Mouse (Mus musculus) thymus, postnatal 36 days (tissue): ENCODE measurements around the gene Cdh22.

ENCODE experiments used
- DNase-seq, 2 experiments: peaks; one replicate each; pipeline ENCODE4 v3.0.0; 2022; ENCODE audit warnings: mixed read lengths in 2 of 2

Cdh22 gene

DNA sequence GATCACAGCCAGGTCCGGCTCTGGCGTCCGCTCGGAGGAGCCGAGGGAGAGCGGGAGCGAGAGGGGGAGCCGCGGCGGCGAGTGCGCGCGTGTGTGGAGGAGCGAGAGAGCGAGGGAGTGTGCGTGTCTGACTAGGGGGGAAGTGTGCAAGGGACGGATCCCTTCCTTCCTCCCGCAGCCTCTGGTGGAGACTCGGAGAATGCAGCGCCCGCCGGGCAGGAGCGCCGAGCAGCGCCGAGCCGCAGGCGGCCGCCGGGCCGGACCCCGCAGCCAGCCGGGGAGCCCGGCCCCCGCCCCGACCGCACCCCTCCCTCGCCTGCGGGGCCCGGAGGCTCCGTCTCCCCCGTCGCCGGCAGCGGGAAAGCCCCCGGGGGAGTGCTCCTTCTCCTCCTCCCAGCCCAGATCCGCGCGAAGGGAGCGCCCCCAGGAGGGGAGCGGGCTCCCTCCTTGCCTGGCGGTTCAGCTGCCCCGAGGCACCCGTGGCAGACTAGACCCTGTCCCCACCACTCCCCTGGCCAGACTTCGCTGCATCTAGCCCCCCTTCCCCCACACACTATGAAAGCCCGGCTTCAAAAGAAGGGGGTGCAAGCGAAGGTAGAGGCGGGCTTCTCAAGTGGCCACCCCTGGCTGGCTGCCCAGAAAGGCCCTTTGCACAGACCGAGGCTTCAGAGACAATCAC, at the start of gene Cdh22:
Gene Cdh22 (minus strand): TSS at position 241 of the 679 bp plus-strand sequence.
- DNase-seq = peak in 1 of 2 experiments; percentile 16

DNA sequence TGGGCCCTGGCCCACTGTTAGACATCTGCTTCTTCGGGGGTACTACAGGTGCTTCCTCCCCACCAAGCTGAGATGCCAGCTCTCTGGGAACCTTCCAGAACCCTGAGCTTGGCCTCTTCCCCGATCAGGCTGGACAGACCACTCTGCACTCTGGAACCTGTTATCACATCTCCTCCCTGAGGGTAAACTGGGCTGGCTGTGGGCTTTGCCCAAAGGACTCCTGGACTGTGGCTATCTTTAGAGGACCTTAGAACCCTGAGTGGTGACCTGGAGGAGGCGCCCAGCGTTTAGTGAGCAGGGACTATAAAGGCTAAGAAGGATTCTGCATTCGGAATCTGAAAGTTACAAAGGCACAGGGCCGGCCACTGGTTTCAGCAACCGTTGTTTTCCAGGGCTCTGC, 49.7 kb upstream of the Cdh22 start:
- DNase-seq = no peak

DNA sequence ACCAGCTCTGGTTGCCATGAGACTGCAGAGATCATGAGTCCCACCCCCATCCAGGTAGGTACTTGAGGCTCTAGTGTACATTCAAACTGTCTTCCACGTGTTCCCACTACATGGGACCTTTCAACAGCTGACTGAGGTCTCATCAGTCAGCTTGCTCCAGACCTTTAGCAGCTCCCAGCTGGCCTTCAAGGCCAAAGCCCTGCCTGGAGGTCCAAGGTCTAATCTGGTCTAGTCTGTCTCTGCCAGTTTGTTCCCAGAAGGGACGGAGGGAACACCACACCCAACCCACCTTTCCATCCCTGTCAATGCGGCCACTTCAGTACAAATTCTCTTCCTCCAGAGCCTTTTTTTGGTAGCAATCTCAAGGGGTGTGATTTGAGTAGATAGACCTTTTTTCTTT, 49.0 kb upstream of the Cdh22 start:
- DNase-seq = no peak

DNA sequence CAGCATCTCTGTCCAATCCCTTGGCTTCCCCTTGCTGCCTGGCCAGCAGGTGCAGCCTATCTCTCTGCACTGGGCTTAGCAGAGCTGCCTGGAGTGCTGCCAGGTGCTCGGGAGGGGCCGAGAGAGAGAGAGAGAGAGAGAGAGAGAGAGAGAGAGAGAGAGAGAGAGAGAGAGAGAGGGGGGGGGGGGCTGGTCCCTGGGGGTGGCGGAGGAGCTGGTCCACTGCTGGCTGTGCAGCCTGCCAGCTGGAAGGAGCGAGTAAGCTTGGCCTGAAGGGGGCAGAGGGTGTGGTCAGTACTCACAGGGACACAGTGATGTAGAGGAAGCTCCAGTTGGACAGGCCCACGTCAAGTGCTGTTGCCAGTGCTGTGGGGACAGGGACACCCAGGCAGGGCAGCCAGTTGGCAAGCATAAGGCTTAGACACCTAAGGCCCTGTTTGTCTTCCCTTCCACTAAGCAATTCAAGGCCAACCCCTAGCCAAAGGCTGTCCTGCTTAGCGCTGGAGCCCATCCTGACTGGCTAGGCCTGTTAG, 47.2 kb upstream of the Cdh22 start:
- no peak for DNase-seq

DNA sequence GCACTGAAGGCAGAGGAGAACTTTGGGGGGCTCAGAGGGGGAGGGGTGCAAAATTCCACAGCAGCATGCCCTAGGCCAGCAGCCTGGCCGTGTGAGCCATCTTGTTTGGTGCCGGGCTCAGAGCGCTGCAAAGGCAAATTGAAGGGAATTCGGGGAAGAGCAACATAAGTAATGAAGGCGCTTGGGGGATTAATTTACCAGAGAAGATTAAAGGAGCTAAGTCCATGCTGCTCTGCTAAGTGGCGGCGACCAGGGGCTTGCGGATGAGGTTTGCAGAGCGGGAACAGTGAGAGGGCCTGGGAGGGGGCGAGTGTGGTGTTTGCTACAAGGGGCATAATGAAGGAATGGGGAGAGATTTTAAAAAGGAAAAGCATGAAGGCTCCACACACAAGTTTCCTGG, 44.7 kb upstream of the Cdh22 start:
- no peak for DNase-seq

DNA sequence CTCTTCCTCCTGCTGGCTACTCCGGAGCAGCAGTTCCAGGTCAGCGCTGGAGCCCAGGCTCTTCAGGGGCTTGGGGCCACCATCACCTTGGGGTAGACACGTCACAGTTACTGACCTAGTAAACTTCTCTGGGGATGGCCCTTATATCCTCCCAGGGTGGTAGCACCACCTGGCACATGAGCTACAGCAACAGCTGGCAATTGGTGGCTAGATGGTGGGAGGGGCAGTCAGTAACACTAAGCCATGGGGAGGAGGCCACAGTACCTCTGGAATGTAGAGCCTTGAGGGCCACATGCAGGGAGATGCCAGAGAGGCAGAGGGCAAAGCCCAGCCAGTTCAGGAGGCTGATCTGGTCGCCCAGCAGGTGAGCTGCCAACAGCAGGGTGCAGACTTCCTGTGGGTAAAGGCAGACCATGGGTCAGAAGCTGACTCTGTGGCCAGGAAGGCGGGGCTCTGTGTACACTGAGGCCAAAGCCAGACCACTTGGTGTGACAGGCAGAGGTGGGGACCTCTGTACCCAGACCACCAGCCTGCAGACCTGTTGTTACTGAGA, 42.6 kb upstream of the Cdh22 start:
- DNase-seq = no peak

DNA sequence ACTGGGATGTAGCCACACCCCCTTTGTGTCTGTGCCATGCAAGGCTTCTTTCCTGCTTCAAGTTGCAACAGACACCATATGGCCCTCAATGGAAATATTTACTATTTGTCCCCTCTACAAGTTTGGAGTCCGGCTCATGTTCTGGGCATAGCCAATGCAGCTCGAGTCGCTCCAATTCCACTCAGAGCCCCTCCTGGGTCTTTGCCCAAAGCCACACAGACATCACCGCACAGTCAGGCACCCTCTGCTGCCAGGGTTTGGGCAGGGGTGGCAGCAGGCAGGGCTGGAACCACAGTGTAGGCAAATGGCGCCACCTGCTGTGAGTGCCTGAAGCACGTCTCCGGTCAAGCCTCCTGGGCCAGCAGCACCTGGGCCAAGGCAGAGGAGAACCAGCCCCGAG, 41.2 kb upstream of the Cdh22 start:
- DNase-seq = peak; percentile 60 to 62

DNA sequence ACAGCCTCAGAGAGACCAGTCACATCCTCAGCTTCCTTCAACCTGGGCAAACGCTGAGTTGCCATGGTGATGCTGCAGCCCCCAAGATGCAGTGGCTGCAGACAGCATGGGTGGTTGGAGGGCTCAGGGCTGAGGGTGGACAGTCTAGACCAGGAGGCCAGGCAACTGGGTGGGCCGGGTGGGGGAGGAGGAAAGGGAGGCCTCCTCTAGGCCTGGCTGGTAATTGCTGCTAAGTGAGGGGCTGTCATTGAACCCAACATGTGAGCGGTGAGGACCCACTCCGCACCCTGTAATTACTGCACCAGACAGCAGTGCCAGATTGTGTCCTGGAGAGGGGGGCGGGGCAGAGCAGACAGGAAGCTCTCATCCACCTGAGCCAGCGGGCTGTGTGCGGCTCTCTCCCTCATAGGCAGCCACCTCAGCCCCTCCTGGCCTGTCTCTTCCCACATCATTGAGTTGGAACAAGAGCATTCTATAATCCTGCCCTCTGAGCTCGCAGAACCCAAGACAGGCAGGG, 40.5 kb upstream of the Cdh22 start:
- no peak for DNase-seq

DNA sequence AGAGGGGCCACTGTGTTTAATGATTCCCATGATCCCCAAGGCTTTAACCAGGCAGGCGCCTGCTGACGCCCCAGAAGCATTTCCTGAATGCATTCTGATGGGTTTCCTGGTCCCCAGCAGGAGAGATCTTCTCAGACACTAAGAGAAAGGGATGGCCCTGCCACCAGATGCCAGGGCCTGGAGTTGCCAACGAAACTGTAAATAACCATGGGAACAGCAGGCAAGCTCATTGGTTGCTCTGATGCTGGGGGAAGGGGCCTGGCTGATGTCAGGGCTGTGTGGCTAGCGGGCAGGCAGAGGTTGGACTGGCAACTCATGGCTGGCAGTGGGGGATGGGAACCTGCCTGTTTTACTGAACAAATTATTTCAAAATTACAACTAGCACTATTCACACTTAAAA, 38.9 kb upstream of the Cdh22 start:
- no peak for DNase-seq

DNA sequence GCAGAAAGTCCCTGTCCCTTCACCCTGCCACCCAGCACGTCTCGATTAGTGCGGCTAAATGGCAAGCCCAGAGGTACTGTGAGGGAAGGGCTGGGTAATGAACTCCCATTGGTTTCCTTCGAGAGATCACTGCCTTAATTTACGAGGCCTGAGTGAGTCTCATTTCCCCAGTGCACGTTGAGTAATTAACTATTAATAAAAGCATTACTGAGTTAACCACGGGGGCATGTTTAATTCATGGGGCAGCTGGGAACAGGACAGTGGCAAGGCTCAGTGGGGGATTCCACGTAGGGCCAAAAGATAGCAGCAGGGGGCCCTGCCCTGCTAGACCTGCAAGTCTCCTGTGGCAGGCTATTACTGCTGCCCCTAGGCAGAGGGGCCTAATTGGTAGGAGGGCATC, 36.7 kb upstream of the Cdh22 start:
- no peak for DNase-seq

DNA sequence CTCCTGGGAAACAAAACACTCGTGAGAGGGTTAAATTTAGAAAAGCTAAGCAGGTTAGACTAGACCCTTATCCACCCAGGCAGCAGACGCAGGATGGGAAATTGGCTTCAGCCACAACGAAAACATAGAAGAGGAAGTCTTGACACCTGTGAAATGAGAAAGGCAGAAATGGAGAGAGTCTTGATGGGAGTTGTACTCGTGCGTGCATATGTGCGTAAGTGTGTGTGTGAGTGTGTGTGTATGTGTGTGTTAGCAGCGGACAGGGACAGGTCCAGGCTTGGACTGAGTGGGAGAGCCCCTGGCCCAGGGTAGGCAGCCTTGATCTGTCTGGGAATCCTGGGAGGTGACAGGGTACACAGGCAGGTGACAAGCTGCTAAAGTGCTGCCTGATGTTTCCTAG, 36.2 kb upstream of the Cdh22 start:
- no peak for DNase-seq

DNA sequence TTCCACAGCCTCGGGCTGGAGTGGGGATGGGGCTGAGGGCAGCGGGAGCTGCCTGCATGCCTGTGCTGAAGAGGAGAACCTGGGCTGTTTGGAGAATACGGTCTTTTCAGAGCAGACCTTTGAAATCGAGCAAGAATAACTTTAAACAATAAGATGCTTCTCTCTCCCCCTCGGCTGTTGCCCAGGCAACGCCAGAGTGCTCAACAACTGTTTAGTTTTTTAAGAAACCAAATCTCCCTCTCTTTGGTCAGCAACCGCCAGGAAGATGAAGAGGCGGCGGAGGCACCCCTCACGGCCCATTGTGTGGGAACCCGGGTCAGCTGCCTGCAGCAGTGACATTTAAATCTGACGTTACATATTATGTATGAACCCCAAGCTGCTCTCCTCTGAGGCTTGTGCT, 32.1 kb upstream of the Cdh22 start:
- DNase-seq = no peak

DNA sequence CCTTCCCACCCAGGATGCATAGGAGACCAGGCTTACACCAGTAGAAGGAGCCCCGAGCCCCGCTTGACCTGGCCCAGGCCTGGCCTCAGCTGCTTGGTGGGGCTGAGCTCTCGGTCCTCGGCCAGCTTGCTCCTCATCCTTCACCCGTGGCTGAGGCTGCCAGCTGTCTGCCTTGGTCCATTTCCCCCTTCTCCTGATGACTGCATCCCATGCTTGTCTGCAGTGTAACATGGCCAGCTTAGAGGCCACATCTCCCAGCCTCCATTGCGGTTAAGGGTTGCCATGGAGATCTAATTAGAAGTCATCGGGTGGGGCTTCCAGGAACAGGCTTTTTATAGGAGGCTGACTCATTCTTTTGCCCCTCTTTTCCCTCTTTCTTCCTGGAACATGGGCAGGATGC, 29.2 kb upstream of the Cdh22 start:
- DNase-seq = no peak

DNA sequence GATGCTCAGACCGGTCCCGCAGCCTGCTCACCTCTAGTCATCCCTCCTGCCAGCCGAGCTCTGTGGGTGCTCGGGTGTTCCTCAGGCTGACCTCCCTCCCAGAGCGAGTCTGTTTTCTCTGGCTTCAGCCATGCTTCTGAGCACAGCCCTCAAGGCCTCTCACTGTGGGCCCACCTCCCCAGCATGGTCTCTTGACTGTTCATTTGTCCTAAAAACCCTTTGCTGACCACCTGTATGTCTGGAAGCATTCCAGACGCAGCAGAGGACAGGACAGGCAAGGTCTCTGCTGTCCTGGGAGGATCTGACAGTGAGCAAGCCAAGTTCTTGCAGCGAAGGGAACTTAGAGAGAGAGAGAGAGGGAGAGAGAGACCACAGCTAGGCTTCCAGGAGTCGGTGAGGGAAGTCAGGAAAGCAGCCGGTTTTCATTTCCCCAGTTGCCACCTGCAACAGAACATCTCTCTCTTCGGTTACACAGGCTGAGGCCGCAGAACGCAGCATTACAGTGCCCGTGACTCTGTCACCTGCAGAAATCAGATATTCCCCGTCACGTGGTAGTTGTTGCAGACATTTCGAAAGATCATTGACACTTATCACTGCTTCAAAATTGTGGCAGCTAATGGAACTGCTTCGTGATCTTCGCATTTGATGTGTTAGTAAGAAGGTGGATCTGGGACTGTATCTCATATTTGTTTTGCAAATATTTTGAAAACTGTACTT, 27.8 kb upstream of the Cdh22 start:
- DNase-seq = no peak

DNA sequence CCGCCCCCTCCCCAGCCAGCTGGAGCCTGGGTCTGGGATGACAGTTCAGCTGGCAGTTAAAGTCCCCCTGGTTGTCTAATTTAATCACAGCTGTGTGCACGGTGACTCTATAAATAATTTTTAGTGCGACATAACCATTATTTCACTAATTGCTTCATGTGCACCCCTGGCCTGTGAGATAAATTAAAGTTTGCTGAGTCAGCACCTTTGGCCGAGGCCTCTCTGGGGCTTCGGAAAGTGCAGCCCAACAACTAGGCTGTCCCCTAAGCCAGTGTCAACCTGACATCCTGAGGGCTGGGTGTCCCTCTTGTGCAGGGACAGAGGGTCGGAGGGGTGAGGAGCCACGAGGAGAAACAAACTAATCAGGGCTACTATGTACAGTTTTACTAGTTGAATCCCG, 25.2 kb upstream of the Cdh22 start:
- no peak for DNase-seq

DNA sequence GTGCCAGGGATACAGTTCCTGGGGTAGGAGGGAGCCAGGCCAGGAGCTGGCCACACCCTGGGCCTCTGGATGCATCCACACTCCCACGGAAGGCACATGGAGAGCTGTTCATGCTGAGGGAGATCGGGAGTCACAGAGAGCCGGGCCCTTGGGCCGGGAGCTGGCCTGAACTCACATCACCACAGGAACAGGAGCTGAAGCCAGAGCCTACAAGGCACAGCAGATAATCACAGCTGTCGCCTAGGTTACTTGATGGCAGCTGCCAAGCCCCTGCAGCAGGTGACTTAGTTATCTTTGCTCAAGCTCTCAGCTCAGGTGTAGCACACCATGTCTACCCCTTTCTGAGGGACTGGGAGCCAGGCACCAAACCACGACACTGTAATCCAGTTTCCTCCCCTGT, 23.7 kb upstream of the Cdh22 start:
- DNase-seq = no peak

DNA sequence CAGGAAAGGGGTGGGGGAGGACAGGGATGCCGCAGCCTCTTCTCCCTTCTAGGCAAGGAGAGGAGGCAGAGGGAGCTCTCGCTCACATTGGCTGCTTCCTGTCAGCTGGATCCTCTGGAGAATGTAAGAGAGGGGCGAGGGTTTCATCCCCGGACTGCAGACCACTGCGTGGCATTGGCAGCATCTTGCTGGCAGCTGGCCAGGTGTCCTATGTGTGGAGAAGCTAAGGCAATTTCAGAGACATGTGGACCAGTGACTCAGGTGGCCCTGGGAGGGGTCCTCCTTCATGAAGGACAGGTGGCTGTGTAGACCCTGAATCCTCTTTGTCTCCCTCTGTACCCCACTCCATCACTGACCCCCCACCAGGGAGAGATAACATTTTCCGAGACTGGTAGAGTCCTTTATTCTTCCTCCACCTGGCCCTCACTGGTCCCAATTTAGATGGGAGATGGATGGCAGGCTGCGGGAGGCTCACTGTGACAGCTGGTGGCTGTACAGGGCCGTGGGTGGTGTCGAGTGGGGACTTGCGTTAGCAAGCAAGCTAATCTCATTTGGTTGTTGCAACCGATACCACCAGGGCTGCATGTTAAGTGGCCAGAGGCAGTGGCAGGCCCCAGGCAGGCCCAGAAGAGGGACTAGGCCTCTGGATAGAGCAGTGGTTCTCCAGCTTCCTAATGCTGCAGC, 22.6 kb upstream of the Cdh22 start:
- no peak for DNase-seq

DNA sequence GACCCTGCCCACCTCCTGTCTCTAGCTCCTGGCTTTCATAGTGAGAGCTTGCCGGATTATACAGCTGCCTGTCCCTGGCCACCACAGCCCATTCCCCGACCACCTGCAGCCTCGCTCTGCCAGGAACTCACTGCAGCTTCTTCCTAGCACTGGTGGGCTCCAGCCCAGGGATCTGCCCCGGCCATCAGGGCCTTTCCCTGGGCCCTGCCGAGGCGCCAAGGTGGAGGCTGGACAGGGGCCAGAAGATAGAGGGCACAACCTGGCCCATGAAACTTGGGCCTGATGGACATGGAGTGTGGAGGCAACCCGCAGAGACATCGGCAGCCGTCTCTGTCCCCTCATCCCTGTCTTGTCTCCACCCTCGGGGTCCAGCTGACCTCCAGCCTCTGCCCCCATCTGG, 21.6 kb upstream of the Cdh22 start:
- no peak for DNase-seq

DNA sequence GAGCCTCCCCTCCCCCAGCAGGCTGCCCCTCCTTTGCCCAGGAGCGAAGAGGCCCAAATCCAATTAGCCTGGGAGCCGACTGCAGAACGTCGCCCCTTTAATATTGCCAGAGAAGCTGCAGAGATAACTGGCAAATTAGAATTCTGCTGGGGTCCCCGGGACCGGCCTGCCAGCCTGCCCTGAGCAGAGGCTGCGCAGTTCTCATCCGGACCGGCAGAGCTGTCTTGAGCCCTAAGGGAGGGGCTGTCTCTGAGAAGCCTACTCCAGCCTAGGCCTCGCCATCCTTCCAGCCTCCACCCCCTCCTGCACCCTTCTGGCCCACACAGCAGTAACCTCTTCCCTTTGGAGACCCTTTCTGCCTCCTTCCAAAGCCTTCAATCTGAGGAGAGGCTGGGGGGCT, 19.2 kb upstream of the Cdh22 start:
- no peak for DNase-seq

DNA sequence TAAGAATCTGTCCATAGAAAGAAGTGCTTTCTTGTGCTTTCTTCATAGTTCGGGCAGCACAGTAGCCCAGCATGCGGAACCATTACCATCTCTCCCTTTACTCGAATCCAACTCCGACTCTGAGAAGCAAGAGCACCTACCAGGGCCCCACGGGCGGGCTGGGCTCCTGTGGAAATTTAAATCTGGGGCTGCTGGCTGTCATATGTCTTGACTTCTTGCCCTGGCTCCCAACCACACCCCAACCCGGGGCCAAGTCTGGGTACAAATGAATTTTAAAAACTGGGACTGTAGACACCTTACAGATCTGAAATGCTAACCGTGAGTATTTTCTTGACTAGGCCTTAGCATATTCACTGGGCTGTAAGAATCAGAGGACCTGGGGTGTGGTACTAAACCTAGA, 18.6 kb upstream of the Cdh22 start:
- no peak for DNase-seq

DNA sequence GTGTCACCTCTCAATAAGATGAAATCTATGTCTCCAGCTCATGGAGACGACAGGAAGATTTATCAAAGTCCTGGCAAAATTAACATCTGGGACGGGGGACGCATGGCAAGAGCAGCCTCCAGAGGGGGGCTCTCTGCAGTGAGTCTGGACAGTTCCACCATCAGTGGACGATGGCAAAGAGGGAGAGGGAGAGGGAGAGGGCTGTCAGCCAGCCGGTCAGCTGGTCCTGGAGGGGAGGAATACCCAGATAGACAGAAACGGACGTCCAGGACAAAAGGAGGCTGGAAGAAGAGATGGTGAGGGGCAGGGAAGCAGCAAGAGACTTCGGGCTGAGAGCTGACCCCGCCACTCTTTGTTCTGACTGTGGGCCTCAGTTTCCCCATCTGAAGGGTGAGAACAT, 18.1 kb upstream of the Cdh22 start:
- DNase-seq = no peak

DNA sequence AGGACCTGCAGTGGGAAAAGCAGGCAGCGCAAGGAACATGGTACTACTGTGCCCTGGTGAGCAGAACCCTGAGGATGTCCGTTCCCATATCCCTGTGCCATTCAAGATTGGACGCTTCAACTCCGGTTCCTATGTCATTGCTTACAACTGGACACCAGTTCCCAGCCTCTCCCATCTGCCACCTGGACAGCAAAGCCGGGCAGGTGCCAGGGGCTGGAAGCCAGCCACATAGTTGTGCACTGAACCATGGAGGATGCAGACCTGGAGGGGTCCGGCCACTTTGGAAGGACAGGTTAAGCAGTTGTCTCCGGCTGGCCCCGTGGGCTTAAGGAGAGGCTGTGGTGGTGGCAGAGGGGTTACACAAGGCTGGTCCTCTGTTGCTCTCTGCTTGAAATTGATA, 17.7 kb upstream of the Cdh22 start:
- no peak for DNase-seq

DNA sequence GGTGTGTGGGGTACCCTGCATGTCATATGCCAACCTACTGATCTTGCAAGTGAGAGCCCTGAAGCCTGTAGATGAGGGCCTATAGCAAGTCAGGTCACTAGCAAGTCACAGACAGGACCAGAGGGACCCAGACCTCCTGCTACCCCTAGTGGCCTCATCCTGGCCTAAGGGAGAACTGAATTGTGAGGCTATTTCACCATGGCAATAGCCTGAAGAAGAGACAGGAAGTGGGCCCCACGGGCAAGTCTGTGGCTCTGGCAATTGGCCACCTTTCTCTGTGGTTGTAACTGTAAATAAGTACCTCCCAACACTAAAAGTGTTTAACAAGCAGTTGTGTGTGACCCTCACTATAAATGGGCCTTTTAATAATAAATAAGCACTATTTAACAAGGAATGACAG, 16.2 kb upstream of the Cdh22 start:
- DNase-seq = no peak

DNA sequence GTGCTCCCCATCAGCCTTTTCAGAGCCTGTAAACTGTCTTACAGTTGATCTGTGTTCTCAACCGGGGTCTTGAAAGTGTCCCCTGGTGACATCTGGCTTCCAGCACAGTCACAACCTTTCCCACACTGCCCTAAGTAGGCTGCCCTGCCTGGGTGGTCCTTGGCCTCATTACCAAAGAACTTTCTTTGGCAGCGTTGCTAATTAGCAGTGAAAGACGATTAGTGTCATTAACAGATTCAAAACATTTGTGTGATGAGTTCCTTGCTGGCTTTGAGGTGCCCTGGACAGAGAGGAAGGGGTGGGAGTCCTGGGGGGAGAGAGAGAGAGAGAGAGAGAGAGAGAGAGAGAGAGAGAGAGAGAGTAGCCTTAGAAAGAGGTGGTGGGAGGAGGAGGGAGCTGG, 14.3 kb upstream of the Cdh22 start:
- DNase-seq = no peak
